Mouse (Mus musculus): ENCODE data around the gene Gp1ba. TPM values are rescaled to one million over a fixed set of nuclear protein-coding genes. Genes with fewer than 3 reads are reported as not detected.

The Gp1ba gene
- polyA plus RNA-seq, 1 experiment from 2014 or later: 1.4 TPM

DNA sequence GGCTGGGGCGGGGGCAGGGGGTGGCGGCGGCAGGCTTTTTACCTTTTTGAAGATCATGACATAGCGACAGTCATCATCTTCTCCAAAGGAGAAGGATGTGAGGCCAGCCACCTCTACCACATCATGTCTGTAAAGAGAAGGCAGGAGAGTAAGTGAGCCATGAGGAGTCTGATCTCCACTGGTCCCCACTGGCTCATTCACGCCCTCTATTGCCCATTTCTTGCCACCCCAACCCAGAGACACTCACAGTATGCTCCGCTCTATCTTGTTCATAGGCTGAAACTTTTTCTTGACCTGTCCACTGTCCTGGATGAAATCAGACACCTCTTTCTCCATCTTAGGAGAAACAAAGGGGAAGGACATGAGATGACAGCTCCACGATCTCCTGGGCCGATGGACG, 25.8 kb downstream of the Gp1ba start:
- Histone ChIP-seq H3K4me3 (no peak overlapping the region), H3K4me1 (replicated peaks) (peaks cover 21% of the 10 kb centered on the region), H3K27ac (ENCODE audit: poor library complexity, severe bottlenecking) (no peak overlapping the region), H3K9ac (no peak overlapping the region), H3K27me3 (replicated peaks) (no peaks in the 10 kb centered on the region), H3K4me2 (no peak overlapping the region), H3K9me3 (replicated peaks) (no peaks in the 10 kb centered on the region), H3K36me3 (peaks cover 70% of the 10 kb centered on the region)
- 91% methylated on average over 9 of the region's 9 CpGs for WGBS
- no peak for ATAC-seq (ENCODE audit: insufficient number of reproducible peaks, low FRiP score)

DNA sequence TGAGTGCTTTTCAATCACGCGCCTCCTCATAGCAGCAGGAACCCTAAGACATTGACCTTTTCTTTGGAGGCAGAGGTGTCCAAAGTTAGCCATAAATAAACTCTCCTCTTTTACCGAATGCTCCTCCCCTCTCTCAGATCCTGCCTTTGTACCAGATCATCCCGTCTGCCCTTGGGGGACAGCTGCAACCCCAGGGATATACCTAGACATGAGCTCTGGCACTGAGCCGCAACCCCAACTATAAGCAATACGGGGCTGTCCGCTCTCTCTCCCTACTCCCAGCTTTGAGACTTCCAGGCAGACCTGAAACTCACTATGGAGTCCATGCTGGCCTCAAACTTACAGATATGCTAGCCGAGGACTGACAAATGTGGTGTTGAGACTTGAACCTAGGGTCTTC, 27.8 kb downstream of the Gp1ba start:
- Histone ChIP-seq H3K4me3 (no peak overlapping the region), H3K9ac (no peak overlapping the region), H3K4me1 (replicated peaks) (peaks cover 29% of the 10 kb centered on the region), H3K4me2 (no peak overlapping the region), H3K27me3 (replicated peaks) (no peaks in the 10 kb centered on the region), H3K9me3 (replicated peaks) (no peaks in the 10 kb centered on the region), H3K36me3 (peaks cover 58% of the 10 kb centered on the region), H3K27ac (ENCODE audit: poor library complexity, severe bottlenecking) (no peak overlapping the region)
- ATAC-seq (ENCODE audit: insufficient number of reproducible peaks, low FRiP score): no peak
- 92% methylated on average over 8 of the region's 8 CpGs for WGBS

DNA sequence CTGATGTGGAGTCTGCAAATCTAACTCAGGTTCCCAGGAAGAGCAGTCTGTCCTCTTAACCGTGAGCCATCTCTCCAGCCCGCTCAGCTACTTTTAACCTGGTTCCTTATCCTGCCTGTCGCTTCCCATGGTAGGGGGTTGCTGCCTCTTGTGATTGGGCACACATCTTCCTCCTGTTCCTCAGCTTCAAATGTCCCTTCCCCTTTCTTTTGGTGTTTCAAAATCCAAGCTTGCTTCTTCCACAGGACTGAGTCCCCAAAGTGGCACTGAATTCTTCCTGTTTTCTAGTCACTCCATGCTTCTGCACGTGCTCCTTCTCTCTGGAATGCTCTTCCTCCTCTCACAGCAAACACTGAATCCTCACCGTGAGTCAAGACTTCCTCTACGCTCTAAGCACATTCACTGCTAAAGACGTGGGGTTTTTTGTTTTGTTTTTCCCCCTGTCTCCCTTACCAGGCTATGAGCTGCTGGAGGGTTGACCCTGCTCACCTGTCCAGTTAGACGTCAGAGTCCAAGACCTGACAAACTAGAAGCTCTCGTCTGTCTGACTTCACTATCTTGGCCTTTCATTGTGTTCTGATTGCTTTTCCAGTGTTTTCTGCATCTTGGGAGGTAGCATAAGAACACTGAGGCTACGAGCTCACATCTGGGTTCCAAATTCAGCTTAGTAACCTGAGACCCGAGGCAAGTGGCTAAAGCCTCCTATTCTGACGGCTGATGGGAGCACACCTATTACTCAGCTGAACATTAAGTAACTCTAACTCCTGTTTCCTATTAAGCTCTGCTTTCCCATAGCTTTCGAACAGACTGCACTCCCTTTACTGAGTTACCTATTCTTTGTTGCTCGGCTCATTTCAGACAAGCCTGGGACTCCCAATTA, 28.6 kb downstream of the Gp1ba start:
- WGBS: 68% methylated on average over 14 of the region's 14 CpGs
- Histone ChIP-seq H3K36me3 (peaks cover 52% of the 10 kb centered on the region), H3K4me1 (replicated peaks) (peaks cover 36% of the 10 kb centered on the region), H3K27me3 (replicated peaks) (no peaks in the 10 kb centered on the region), H3K4me2 (peak overlapping the region; percentile 96), H3K4me3 (peak overlapping the region; percentile 74), H3K9me3 (replicated peaks) (no peaks in the 10 kb centered on the region), H3K27ac (ENCODE audit: poor library complexity, severe bottlenecking) (peak overlapping the region; percentile 94; the same call in 1 of the 2 replicates), H3K9ac (peak overlapping the region; percentile 50)
- ATAC-seq (ENCODE audit: insufficient number of reproducible peaks, low FRiP score): no peak

DNA sequence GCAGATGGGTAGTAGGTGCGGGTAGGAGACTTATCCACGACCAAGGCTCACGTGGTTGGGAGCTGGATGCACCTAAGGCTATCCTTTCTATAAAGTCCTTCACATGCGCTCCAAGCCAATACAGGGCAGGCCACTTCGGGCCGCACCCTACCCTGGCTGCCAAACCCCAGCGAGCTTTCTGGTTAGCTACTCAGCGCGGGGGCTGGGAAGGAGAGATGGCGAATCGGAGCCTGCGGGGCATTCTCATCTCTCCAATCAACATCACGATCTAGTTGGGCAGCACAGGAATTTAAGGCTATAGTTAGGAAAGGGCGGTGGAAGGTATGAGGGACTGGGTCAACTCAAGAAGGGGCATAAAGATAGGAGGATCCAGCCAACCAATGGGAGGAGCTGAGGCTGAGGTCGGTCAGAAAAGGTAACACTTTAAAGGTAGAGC, 29.4 kb downstream of the Gp1ba start:
- Histone ChIP-seq H3K27ac (ENCODE audit: poor library complexity, severe bottlenecking) (peak overlapping the region; percentile 94), H3K4me1 (replicated peaks) (peaks cover 36% of the 10 kb centered on the region), H3K27me3 (replicated peaks) (no peaks in the 10 kb centered on the region), H3K4me3 (peak overlapping the region; percentile 74), H3K36me3 (peaks cover 46% of the 10 kb centered on the region), H3K4me2 (peak overlapping the region; percentile 96), H3K9me3 (replicated peaks) (no peaks in the 10 kb centered on the region), H3K9ac (peak overlapping the region; percentile 82)
- peak; percentile 46 for ATAC-seq (ENCODE audit: insufficient number of reproducible peaks, low FRiP score)
- under 1% methylated on average over 15 of the region's 15 CpGs for WGBS

DNA sequence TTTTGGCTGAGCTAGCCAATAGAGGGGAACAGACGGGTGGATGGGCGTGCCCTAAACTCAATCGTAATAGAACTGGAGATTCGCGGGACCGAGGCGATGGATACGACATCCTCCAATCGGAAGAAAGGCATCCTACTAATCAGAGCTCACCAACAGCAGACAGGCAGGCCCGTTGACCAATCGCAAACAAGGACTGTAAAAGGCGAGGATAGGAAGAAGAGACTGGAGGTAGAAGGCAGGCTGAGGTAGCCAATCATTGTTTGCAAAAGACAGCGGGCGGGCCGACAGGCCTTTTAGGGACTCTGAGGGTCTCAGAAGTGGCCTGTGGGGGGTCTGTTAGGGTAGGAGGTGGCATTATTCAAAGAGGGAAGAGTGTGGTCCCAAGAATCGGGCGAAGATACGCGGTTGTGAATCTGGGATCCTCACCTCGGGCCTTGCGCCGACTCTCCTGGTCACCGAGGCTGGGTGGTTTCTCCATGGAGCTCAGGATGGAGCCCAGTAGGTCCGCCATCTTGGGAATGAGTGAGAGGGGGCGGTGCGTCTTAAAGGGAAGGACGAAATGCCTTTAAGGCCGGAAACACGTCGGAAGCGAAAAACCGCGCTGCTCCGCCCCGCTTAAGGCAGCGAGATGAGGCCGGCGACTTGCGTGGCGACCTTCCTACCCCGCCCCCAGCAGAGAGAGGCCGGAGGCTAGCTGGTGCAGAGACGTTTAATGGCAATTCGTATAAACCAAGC, 30.0 kb downstream of the Gp1ba start, which contains the start of gene Spag7:
TSS of gene Spag7 (minus strand) at position 646 of the 735 bp plus-strand sequence.
- peak within 1 kb of the TSS; percentile 88 for H3K9ac ChIP-seq
- peaks cover 45% of the 10 kb centered on the region for H3K36me3 ChIP-seq
- peak within 1 kb of the TSS; percentile 96 for H3K4me2 ChIP-seq
- peak within 1 kb of the TSS; percentile 74 for H3K4me3 ChIP-seq
- peaks cover 34% of the 10 kb centered on the region for H3K4me1 ChIP-seq (replicated peaks)
- under 1% methylated on average over 44 of the region's 44 CpGs for WGBS
- no peaks in the 10 kb centered on the region for H3K9me3 ChIP-seq (replicated peaks)
- ATAC-seq (ENCODE audit: insufficient number of reproducible peaks, low FRiP score): peak; percentile 95
- H3K27me3 ChIP-seq (replicated peaks): no peaks in the 10 kb centered on the region
- peak within 1 kb of the TSS; percentile 97 for H3K27ac ChIP-seq (ENCODE audit: poor library complexity, severe bottlenecking)

DNA sequence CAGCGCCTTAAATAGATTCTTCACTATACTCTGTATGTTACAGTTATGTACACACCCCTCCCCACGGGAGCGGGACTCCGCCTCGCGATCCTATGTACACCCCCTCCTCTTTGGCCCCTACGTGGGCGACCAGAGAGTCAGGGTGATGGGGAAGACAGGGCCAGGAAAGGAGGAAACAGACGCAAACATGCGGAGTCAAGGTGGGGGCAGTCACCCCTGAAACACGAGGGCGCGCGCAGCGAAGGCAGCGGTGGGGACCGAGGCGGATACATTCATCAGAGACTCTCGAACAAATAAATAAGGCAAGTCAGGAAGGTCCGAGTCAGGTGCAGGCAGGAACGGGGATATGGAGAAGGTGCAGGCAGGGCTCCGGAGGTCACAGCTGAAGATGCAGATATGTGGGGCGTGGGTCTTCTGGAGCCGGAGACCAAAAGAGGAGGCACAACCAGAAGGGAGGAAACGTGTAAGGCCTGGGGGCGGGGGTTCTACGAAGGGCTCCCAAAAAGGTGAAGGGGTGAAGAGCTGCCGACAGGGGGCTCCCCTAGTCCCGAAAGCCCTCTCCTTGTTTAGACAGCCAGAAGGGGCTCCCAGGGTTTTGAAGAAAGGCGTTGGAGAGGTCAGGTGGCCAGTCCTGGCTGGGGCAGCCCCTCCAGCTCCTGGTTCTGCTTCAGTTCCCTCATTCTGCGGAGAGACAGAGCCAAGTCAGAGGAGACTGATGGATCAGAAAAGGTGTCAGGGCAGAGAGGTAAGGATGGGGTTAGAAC, 30.8 kb downstream of the Gp1ba start:
- Histone ChIP-seq H3K4me3 (peak overlapping the region; percentile 74), H3K27me3 (replicated peaks) (no peaks in the 10 kb centered on the region), H3K36me3 (peaks cover 44% of the 10 kb centered on the region), H3K9me3 (replicated peaks) (no peaks in the 10 kb centered on the region), H3K4me1 (replicated peaks) (peaks cover 29% of the 10 kb centered on the region), H3K27ac (ENCODE audit: poor library complexity, severe bottlenecking) (peak overlapping the region; percentile 97), H3K9ac (peak overlapping the region; percentile 88), H3K4me2 (peak overlapping the region; percentile 96)
- ATAC-seq (ENCODE audit: insufficient number of reproducible peaks, low FRiP score): peak; percentile 14
- WGBS: 0% methylated on average over 31 of the region's 31 CpGs

DNA sequence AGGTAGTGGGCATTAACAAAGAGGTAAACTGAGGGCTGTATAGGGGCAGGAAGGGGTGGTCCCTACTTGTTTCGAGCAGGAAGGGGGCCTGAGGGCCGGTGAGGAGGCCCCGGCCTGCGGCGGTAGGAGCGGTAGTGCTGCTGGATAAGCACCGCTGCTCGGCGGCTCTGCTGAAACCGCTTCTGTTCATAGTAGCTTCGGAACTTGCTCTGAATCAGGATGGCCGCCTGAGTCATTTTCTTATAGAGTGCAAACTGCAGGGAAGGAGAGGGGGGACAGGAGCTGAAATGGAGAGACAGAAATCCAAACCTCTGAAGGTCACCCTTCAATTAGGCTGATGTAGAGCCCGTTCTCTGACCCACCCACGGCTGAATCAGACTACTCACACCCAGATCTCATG, 31.6 kb downstream of the Gp1ba start:
- peak overlapping the region; percentile 88 for H3K9ac ChIP-seq
- WGBS: 43% methylated on average over 14 of the region's 14 CpGs
- H3K4me1 ChIP-seq (replicated peaks): peaks cover 29% of the 10 kb centered on the region
- H3K27me3 ChIP-seq (replicated peaks): no peaks in the 10 kb centered on the region
- H3K36me3 ChIP-seq: peaks cover 44% of the 10 kb centered on the region
- H3K27ac ChIP-seq (ENCODE audit: poor library complexity, severe bottlenecking): peak overlapping the region; percentile 97
- peak overlapping the region; percentile 74 for H3K4me3 ChIP-seq
- peak overlapping the region; percentile 96 for H3K4me2 ChIP-seq
- no peak for ATAC-seq (ENCODE audit: insufficient number of reproducible peaks, low FRiP score)
- H3K9me3 ChIP-seq (replicated peaks): no peaks in the 10 kb centered on the region

DNA sequence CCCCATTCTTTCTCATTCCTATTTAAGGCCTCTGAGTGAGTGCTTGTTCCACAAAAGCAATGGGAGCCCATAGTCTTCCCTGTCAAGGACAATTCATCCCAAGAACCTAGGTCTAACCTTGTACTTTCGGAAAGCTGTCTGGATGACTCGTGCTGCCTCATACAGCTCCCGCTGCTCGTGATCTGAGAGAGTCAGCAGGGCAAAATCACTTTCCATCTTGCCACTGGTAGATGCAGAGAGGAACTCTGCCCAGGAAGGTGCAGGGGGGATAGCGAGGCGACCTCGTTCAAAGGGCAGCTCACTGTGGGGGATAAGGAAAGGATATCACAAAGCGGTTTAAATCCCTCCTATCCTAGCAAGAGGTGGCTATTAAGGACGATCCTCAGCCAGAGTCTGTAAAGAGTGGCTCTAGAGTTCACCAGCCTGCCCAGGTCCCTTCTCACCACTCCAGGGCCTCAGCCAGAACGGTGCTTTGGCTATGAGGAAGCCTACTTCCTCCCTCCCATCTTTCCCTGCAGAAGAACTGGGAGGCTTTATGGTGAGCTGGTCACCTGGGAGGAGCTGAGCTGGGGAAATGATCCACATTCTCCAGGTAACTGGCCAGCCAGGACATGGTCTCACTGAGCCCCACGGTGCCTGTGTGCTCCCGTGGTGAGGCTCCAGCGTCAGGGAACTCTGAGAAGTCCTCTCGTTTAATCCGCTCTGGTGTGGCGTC, 32.6 kb downstream of the Gp1ba start:
- Histone ChIP-seq H3K9ac (0 out of 2 replicates have a peak overlapping the region, but pooled peaks have one; percentile 13), H3K36me3 (peaks cover 47% of the 10 kb centered on the region), H3K27me3 (replicated peaks) (no peaks in the 10 kb centered on the region), H3K9me3 (replicated peaks) (no peaks in the 10 kb centered on the region), H3K27ac (ENCODE audit: poor library complexity, severe bottlenecking) (no peak overlapping the region), H3K4me1 (replicated peaks) (peaks cover 38% of the 10 kb centered on the region), H3K4me3 (no peak overlapping the region), H3K4me2 (peak overlapping the region; percentile 96)
- WGBS: 72% methylated on average over 16 of the region's 16 CpGs
- no peak for ATAC-seq (ENCODE audit: insufficient number of reproducible peaks, low FRiP score)

DNA sequence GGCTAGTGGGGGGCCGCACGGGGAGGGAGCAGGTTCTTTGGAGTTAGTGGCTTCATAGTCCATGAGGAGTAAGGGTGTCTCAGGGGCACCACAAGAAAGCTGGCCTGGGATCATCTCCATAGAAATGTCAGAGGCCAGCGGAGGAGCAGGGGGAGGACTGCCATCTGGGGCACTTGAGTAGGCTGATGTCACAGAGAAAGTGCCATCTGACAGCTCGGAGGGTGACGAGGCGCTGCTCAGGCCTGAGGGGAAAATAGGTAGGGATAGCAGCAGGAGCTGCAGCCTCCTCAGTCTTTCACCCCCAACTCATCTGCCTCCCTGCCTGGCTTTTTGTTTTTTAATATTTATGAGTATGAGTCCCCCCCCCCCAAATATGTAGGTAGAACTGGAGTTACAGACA, 35.1 kb downstream of the Gp1ba start:
- Histone ChIP-seq H3K9ac (no peak overlapping the region), H3K36me3 (peaks cover 51% of the 10 kb centered on the region)

DNA sequence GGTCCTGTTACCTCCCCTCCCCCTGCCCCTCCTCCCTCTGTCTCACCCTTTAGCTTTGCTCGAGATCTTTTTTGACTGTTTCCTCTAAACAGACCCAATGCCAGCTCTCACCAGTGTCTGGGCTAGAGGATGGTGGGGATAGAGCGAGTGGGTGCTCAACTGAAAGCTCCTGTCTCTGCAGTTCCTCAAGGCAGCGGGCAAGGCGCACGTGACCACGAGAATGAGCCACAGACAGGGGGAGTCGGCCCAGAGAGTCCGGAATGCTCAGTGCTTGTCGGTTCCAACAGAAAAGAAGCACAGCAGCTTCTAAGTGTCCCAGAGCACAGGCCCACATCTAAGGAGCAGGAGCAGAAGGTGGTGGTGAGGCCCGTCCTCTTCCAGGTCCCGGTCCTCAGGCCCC, 35.6 kb downstream of the Gp1ba start:
- Histone ChIP-seq H3K4me2 (no peak overlapping the region), H3K4me3 (no peak overlapping the region), H3K27me3 (replicated peaks) (no peaks in the 10 kb centered on the region), H3K36me3 (peaks cover 56% of the 10 kb centered on the region), H3K4me1 (replicated peaks) (peaks cover 29% of the 10 kb centered on the region), H3K9me3 (replicated peaks) (no peaks in the 10 kb centered on the region), H3K9ac (no peak overlapping the region), H3K27ac (ENCODE audit: poor library complexity, severe bottlenecking) (no peak overlapping the region)
- no peak for ATAC-seq (ENCODE audit: insufficient number of reproducible peaks, low FRiP score)
- WGBS: 68% methylated on average over 11 of the region's 11 CpGs

More for the DNA sequence above, 35.1 kb downstream of the Gp1ba start:
- no peak overlapping the region for H3K4me3 ChIP-seq
- no peaks in the 10 kb centered on the region for H3K27me3 ChIP-seq (replicated peaks)
- no peak overlapping the region for H3K4me2 ChIP-seq
- no peak for ATAC-seq (ENCODE audit: insufficient number of reproducible peaks, low FRiP score)
- no peaks in the 10 kb centered on the region for H3K9me3 ChIP-seq (replicated peaks)
- H3K4me1 ChIP-seq (replicated peaks): peaks cover 29% of the 10 kb centered on the region
- 78% methylated on average over 6 of the region's 6 CpGs for WGBS
- H3K27ac ChIP-seq (ENCODE audit: poor library complexity, severe bottlenecking): no peak overlapping the region
